Mouse (Mus musculus): ENCODE measurements around the gene P2rx3. TPM values are rescaled to one million over a fixed set of nuclear protein-coding genes. Genes with fewer than 3 reads are reported as not detected.

Gene P2rx3
- polyA plus RNA-seq, 1 experiment from 2014 or later, result 0.68 TPM

Other genes with a start within 250 kb of the P2rx3 start
- gene Ube2l6, start 238.6 kb downstream of the P2rx3 start, polyA plus RNA-seq (2014; fragmentation: Nextera tagmentation; extraction: Ambion mirVana), result 36.2 and 38.0 TPM in 2 replicates
- gene Smtnl1, start 214.8 kb downstream of the P2rx3 start, polyA plus RNA-seq (2014; fragmentation: Nextera tagmentation; extraction: Ambion mirVana), result not detected in 2 replicates
- gene Timm10, start 210.5 kb downstream of the P2rx3 start, polyA plus RNA-seq (2014; fragmentation: Nextera tagmentation; extraction: Ambion mirVana), result 50.2 and 60.2 TPM in 2 replicates
- 19.8 and 21.1 TPM in 2 replicates for gene Slc43a1, start 198.6 kb downstream of the P2rx3 start, polyA plus RNA-seq (2014; fragmentation: Nextera tagmentation; extraction: Ambion mirVana)
- gene Rtn4rl2, start 150.8 kb downstream of the P2rx3 start, polyA plus RNA-seq (2014; fragmentation: Nextera tagmentation; extraction: Ambion mirVana), result 0.59 and 0.74 TPM in 2 replicates
- 40.4 and 40.5 TPM in 2 replicates for gene Slc43a3, start 100.9 kb downstream of the P2rx3 start, polyA plus RNA-seq (2014; fragmentation: Nextera tagmentation; extraction: Ambion mirVana)
- 0.42 TPM in 1 of 2 replicates, not detected in the other for gene Prg2, start 57.0 kb downstream of the P2rx3 start, polyA plus RNA-seq (2014; fragmentation: Nextera tagmentation; extraction: Ambion mirVana)
- gene Prg3, start 49.2 kb downstream of the P2rx3 start, polyA plus RNA-seq (2014; fragmentation: Nextera tagmentation; extraction: Ambion mirVana), result 0.60 TPM in 1 of 2 replicates, not detected in the other
- 277 and 280 TPM in 2 replicates for gene Ssrp1, start 228 bp downstream of the P2rx3 start, polyA plus RNA-seq (2014; fragmentation: Nextera tagmentation; extraction: Ambion mirVana)
- gene Tnks1bp1, start 10.6 kb upstream of the P2rx3 start, polyA plus RNA-seq (2014; fragmentation: Nextera tagmentation; extraction: Ambion mirVana), result 13.3 and 15.6 TPM in 2 replicates
- 52.0 and 57.1 TPM in 2 replicates for gene Aplnr, start 98.8 kb upstream of the P2rx3 start, polyA plus RNA-seq (2014; fragmentation: Nextera tagmentation; extraction: Ambion mirVana)
- gene Lrrc55, start 159.7 kb upstream of the P2rx3 start, polyA plus RNA-seq (2014; fragmentation: Nextera tagmentation; extraction: Ambion mirVana), result 2.7 and 3.0 TPM in 2 replicates

Data from stomach, embryonic 14.5 days (tissue).